Mouse (Mus musculus): Measurements from ENCODE around the gene Cldn6. TPM values are rescaled to one million over a fixed set of nuclear protein-coding genes. Genes with fewer than 3 reads are reported as not detected.

The Cldn6 gene
- polyA plus RNA-seq, 1 experiment from 2014 or later = 88.4 TPM

GRCm38 (mm10) chr17:23721886-23722285 is 42.8 kb downstream of the Cldn6 start:
- H3K4me1 ChIP-seq (replicated peaks; ENCODE audit: control insufficient read depth, insufficient read depth, low read length) = no peaks in the 10 kb centered on the region; the same call in 1 of the 2 replicates
- no peaks in the 10 kb centered on the region for H3K9me3 ChIP-seq (ENCODE audit: control insufficient read depth, low read length)
- no peaks in the 10 kb centered on the region for H3K36me3 ChIP-seq (ENCODE audit: control insufficient read depth, insufficient read depth, low read length)
- H3K27me3 ChIP-seq (replicated peaks; ENCODE audit: control insufficient read depth, insufficient read depth, low read length) = no peaks in the 10 kb centered on the region
- DNase-seq (ENCODE audit: low spot score) = no peak
- WGBS = 89% methylated on average over 2 of the region's 2 CpGs
- no peak overlapping the region for H3K4me2 ChIP-seq (ENCODE audit: low read length)
- H3K27ac ChIP-seq (ENCODE audit: low read depth) = no peak overlapping the region
- no peak overlapping the region for H3K9ac ChIP-seq (ENCODE audit: low read length)
- no peak for ATAC-seq (replicated peaks; ENCODE audit: low FRiP score, low TSS enrichment, low read depth)
- H3K4me3 ChIP-seq (ENCODE audit: low read depth, low read length) = no peak overlapping the region

- Histone ChIP-seq H3K4me3 (ENCODE audit: low read depth, low read length) (no peak within 1 kb of the TSS), H3K36me3 (ENCODE audit: control insufficient read depth, insufficient read depth, low read length) (no peaks in the 10 kb centered on the region), H3K27ac (ENCODE audit: low read depth) (no peak within 1 kb of the TSS), H3K4me1 (replicated peaks; ENCODE audit: control insufficient read depth, insufficient read depth, low read length) (no peaks in the 10 kb centered on the region; the same call in 1 of the 2 replicates), H3K9me3 (ENCODE audit: control insufficient read depth, low read length) (no peaks in the 10 kb centered on the region), H3K9ac (ENCODE audit: low read length) (no peak within 1 kb of the TSS), H3K4me2 (ENCODE audit: low read length) (no peak within 1 kb of the TSS), H3K27me3 (replicated peaks; ENCODE audit: control insufficient read depth, insufficient read depth, low read length) (no peaks in the 10 kb centered on the region)
- 49% methylated on average over 7 of the region's 7 CpGs for WGBS
- DNase-seq (ENCODE audit: low spot score) (no peak), ATAC-seq (replicated peaks; ENCODE audit: low FRiP score, low TSS enrichment, low read depth) (no peak)
These were observed 43.5 kb downstream of the Cldn6 start, which contains the start of gene 1520401A03Rik for GRCm38 (mm10) chr17:23722376-23723125. Gene 1520401A03Rik (minus strand): TSS chr17:23722783.

GRCm38 (mm10) chr17:23725477-23725876 is 46.4 kb downstream of the Cldn6 start:
- Histone ChIP-seq H3K4me2 (ENCODE audit: low read length) (peak overlapping the region; percentile 57), H3K27me3 (replicated peaks; ENCODE audit: control insufficient read depth, insufficient read depth, low read length) (no peaks in the 10 kb centered on the region), H3K36me3 (ENCODE audit: control insufficient read depth, insufficient read depth, low read length) (no peaks in the 10 kb centered on the region), H3K4me3 (ENCODE audit: low read depth, low read length) (peak overlapping the region; percentile 73), H3K27ac (ENCODE audit: low read depth) (peak overlapping the region; percentile 70), H3K9me3 (ENCODE audit: control insufficient read depth, low read length) (no peaks in the 10 kb centered on the region), H3K4me1 (replicated peaks; ENCODE audit: control insufficient read depth, insufficient read depth, low read length) (no peaks in the 10 kb centered on the region; the same call in 1 of the 2 replicates), H3K9ac (ENCODE audit: low read length) (peak overlapping the region; percentile 77)
- no peak for ATAC-seq (replicated peaks; ENCODE audit: low FRiP score, low TSS enrichment, low read depth)
- no peak for DNase-seq (ENCODE audit: low spot score)
- 53% methylated on average over 4 of the region's 4 CpGs for WGBS

GRCm38 (mm10) chr17:23725999-23726757 is 47.1 kb downstream of the Cldn6 start, which contains the start of gene Pkmyt1:
Gene Pkmyt1 (plus strand): TSS chr17:23726336.
- H3K4me3 ChIP-seq (ENCODE audit: low read depth, low read length) = peak within 1 kb of the TSS; percentile 73
- H3K9ac ChIP-seq (ENCODE audit: low read length) = peak within 1 kb of the TSS; percentile 77
- H3K27me3 ChIP-seq (replicated peaks; ENCODE audit: control insufficient read depth, insufficient read depth, low read length) = no peaks in the 10 kb centered on the region
- H3K4me1 ChIP-seq (replicated peaks; ENCODE audit: control insufficient read depth, insufficient read depth, low read length) = no peaks in the 10 kb centered on the region; the same call in 1 of the 2 replicates
- DNase-seq (ENCODE audit: low spot score) = peak; percentile 97
- peak within 1 kb of the TSS; percentile 84 for H3K27ac ChIP-seq (ENCODE audit: low read depth)
- no peaks in the 10 kb centered on the region for H3K9me3 ChIP-seq (ENCODE audit: control insufficient read depth, low read length)
- 3% methylated on average over 58 of the region's 73 CpGs for WGBS
- no peaks in the 10 kb centered on the region for H3K36me3 ChIP-seq (ENCODE audit: control insufficient read depth, insufficient read depth, low read length)
- peak; percentile 94 for ATAC-seq (replicated peaks; ENCODE audit: low FRiP score, low TSS enrichment, low read depth)
- H3K4me2 ChIP-seq (ENCODE audit: low read length) = peak within 1 kb of the TSS; percentile 57

GRCm38 (mm10) chr17:23726758-23727142 is 47.7 kb downstream of the Cldn6 start:
- peak overlapping the region; percentile 73 for H3K4me3 ChIP-seq (ENCODE audit: low read depth, low read length)
- no peaks in the 10 kb centered on the region for H3K9me3 ChIP-seq (ENCODE audit: control insufficient read depth, low read length)
- H3K27me3 ChIP-seq (replicated peaks; ENCODE audit: control insufficient read depth, insufficient read depth, low read length) = no peaks in the 10 kb centered on the region
- H3K27ac ChIP-seq (ENCODE audit: low read depth) = peak overlapping the region; percentile 84
- no peaks in the 10 kb centered on the region for H3K36me3 ChIP-seq (ENCODE audit: control insufficient read depth, insufficient read depth, low read length)
- ATAC-seq (replicated peaks; ENCODE audit: low FRiP score, low TSS enrichment, low read depth) (peak; percentile 93), DNase-seq (ENCODE audit: low spot score) (peak; percentile 84)
- H3K4me2 ChIP-seq (ENCODE audit: low read length) = peak overlapping the region; percentile 57
- no peaks in the 10 kb centered on the region; the same call in 1 of the 2 replicates for H3K4me1 ChIP-seq (replicated peaks; ENCODE audit: control insufficient read depth, insufficient read depth, low read length)
- 2% methylated on average over 20 of the region's 20 CpGs for WGBS
- H3K9ac ChIP-seq (ENCODE audit: low read length) = peak overlapping the region; percentile 77

GRCm38 (mm10) chr17:23730441-23730840 is 51.4 kb downstream of the Cldn6 start:
- H3K4me1 ChIP-seq (replicated peaks; ENCODE audit: control insufficient read depth, insufficient read depth, low read length) = no peaks in the 10 kb centered on the region; the same call in 1 of the 2 replicates
- H3K9me3 ChIP-seq (ENCODE audit: control insufficient read depth, low read length) = no peaks in the 10 kb centered on the region
- H3K27ac ChIP-seq (ENCODE audit: low read depth) = no peak overlapping the region
- H3K4me2 ChIP-seq (ENCODE audit: low read length) = no peak overlapping the region
- DNase-seq (ENCODE audit: low spot score) = no peak
- ATAC-seq (replicated peaks; ENCODE audit: low FRiP score, low TSS enrichment, low read depth) = no peak
- no peak overlapping the region for H3K9ac ChIP-seq (ENCODE audit: low read length)
- 67% methylated on average over 1 of the region's 1 CpGs for WGBS
- 0 out of 2 replicates have a peak, but pooled peaks cover 17% of the 10 kb centered on the region for H3K36me3 ChIP-seq (ENCODE audit: control insufficient read depth, insufficient read depth, low read length)
- H3K27me3 ChIP-seq (replicated peaks; ENCODE audit: control insufficient read depth, insufficient read depth, low read length) = no peaks in the 10 kb centered on the region
- H3K4me3 ChIP-seq (ENCODE audit: low read depth, low read length) = no peak overlapping the region

Other genes starting within 250 kb of the Cldn6 start
- gene Vmn2r117, start 199.6 kb upstream of the Cldn6 start, polyA plus RNA-seq (2014; fragmentation: Nextera tagmentation; extraction: Ambion mirVana) = not detected in 2 replicates
- gene Zfp213, start 115.0 kb upstream of the Cldn6 start, polyA plus RNA-seq (2014; fragmentation: Nextera tagmentation; extraction: Ambion mirVana) = 19.1 and 19.7 TPM in 2 replicates
- 12.3 and 14.8 TPM in 2 replicates for gene Zfp13, start 79.8 kb upstream of the Cldn6 start, polyA plus RNA-seq (2014; fragmentation: Nextera tagmentation; extraction: Ambion mirVana)
- gene Zscan10, start 78.4 kb upstream of the Cldn6 start, polyA plus RNA-seq (2014; fragmentation: Nextera tagmentation; extraction: Ambion mirVana) = 0.14 TPM in 1 of 2 replicates, not detected in the other
- gene Mmp25, start 34.0 kb upstream of the Cldn6 start, polyA plus RNA-seq (2014; fragmentation: Nextera tagmentation; extraction: Ambion mirVana) = 0.51 and 0.67 TPM in 2 replicates
- gene Bicdl2, start 18.7 kb upstream of the Cldn6 start, polyA plus RNA-seq (2014; fragmentation: Nextera tagmentation; extraction: Ambion mirVana) = 1.5 and 2.1 TPM in 2 replicates
- gene Hcfc1r1, start 5.7 kb upstream of the Cldn6 start, polyA plus RNA-seq (2014; fragmentation: Nextera tagmentation; extraction: Ambion mirVana) = 83.3 and 84.8 TPM in 2 replicates
- 45.8 and 50.2 TPM in 2 replicates for gene Thoc6, start 5.4 kb upstream of the Cldn6 start, polyA plus RNA-seq (2014; fragmentation: Nextera tagmentation; extraction: Ambion mirVana)
- gene Tnfrsf12a, start 1.8 kb upstream of the Cldn6 start, polyA plus RNA-seq (2014; fragmentation: Nextera tagmentation; extraction: Ambion mirVana) = 23.3 and 24.4 TPM in 2 replicates
- gene Cldn9, start 4.8 kb downstream of the Cldn6 start, polyA plus RNA-seq (2014; fragmentation: Nextera tagmentation; extraction: Ambion mirVana) = 1.1 and 1.3 TPM in 2 replicates
- gene 1520401A03Rik, start 43.5 kb downstream of the Cldn6 start, polyA plus RNA-seq (2014; fragmentation: Nextera tagmentation; extraction: Ambion mirVana) = 0.04 TPM in 1 of 2 replicates, not detected in the other
- 53.6 and 57.9 TPM in 2 replicates for gene Pkmyt1, start 47.1 kb downstream of the Cldn6 start, polyA plus RNA-seq (2014; fragmentation: Nextera tagmentation; extraction: Ambion mirVana)
- 18.4 and 18.6 TPM in 2 replicates for gene Paqr4, start 61.6 kb downstream of the Cldn6 start, polyA plus RNA-seq (2014; fragmentation: Nextera tagmentation; extraction: Ambion mirVana)
- 0.16 and 0.19 TPM in 2 replicates for gene Kremen2, start 66.6 kb downstream of the Cldn6 start, polyA plus RNA-seq (2014; fragmentation: Nextera tagmentation; extraction: Ambion mirVana)
- gene Flywch1, start 92.4 kb downstream of the Cldn6 start, polyA plus RNA-seq (2014; fragmentation: Nextera tagmentation; extraction: Ambion mirVana) = 58.6 and 69.4 TPM in 2 replicates
- 21.2 and 21.5 TPM in 2 replicates for gene Flywch2, start 106.8 kb downstream of the Cldn6 start, polyA plus RNA-seq (2014; fragmentation: Nextera tagmentation; extraction: Ambion mirVana)
- 451 and 452 TPM in 2 replicates for gene Srrm2, start 111.3 kb downstream of the Cldn6 start, polyA plus RNA-seq (2014; fragmentation: Nextera tagmentation; extraction: Ambion mirVana)
- 1,105 and 1,121 TPM in 2 replicates for gene Elob, start 149.9 kb downstream of the Cldn6 start, polyA plus RNA-seq (2014; fragmentation: Nextera tagmentation; extraction: Ambion mirVana)
- 0.26 TPM in 1 of 2 replicates, not detected in the other for gene Prss33, start 156.8 kb downstream of the Cldn6 start, polyA plus RNA-seq (2014; fragmentation: Nextera tagmentation; extraction: Ambion mirVana)
- gene Prss32, start 164.6 kb downstream of the Cldn6 start, polyA plus RNA-seq (2014; fragmentation: Nextera tagmentation; extraction: Ambion mirVana) = 1.1 and 1.5 TPM in 2 replicates
- gene Prss41, start 164.9 kb downstream of the Cldn6 start, polyA plus RNA-seq (2014; fragmentation: Nextera tagmentation; extraction: Ambion mirVana) = 2.1 and 2.9 TPM in 2 replicates
- not detected in 2 replicates for gene Prss21, start 188.8 kb downstream of the Cldn6 start, polyA plus RNA-seq (2014; fragmentation: Nextera tagmentation; extraction: Ambion mirVana)
- gene Dcpp1, start 201.6 kb downstream of the Cldn6 start, polyA plus RNA-seq (2014; fragmentation: Nextera tagmentation; extraction: Ambion mirVana) = not detected in 2 replicates
- not detected in 2 replicates for gene Dcpp2, start 201.6 kb downstream of the Cldn6 start, polyA plus RNA-seq (2014; fragmentation: Nextera tagmentation; extraction: Ambion mirVana)
- not detected in 2 replicates for gene Dcpp3, start 238.2 kb downstream of the Cldn6 start, polyA plus RNA-seq (2014; fragmentation: Nextera tagmentation; extraction: Ambion mirVana)

Measured in intestine, embryonic 14.5 days (tissue).